Mouse (Mus musculus): ENCODE results near the gene Nop10. TPM values are rescaled to one million over a fixed set of nuclear protein-coding genes. Genes with fewer than 3 reads are reported as not detected.

Nop10 gene
- polyA plus RNA-seq, 1 experiment, result 126 TPM

GRCm38 (mm10) chr2:112270011-112270410 lies 8.3 kb downstream of the Nop10 start:
- Histone ChIP-seq H3K36me3 (ENCODE audit: control insufficient read depth, insufficient read depth, low read length) (no peaks in the 10 kb centered on the region), H3K4me3 (ENCODE audit: control insufficient read depth, insufficient read depth, low read length) (no peak overlapping the region), H3K27me3 (ENCODE audit: control insufficient read depth, insufficient read depth, low read length) (no peaks in the 10 kb centered on the region), H3K4me1 (replicated peaks; ENCODE audit: control insufficient read depth, insufficient read depth, low read length) (peaks cover 14% of the 10 kb centered on the region), H3K27ac (ENCODE audit: control insufficient read depth, insufficient read depth, low read length) (no peak overlapping the region)
- no peak for DNase-seq
- TF ChIP-seq CTCF (IDR thresholded peaks at IDR 0.05; ENCODE audit: borderline replicate concordance, control insufficient read depth, extremely low read depth, insufficient read depth, low read length, poor library complexity), result no peak
- no peak for TF ChIP-seq POLR2A (IDR thresholded peaks at IDR 0.05; ENCODE audit: control insufficient read depth, extremely low read depth, insufficient read depth, low read length, poor library complexity)
- WGBS, result 58% methylated on average over 2 of the region's 2 CpGs

GRCm38 (mm10) chr2:112272909-112273308 lies 11.2 kb downstream of the Nop10 start:
- no peak for TF ChIP-seq POLR2A (IDR thresholded peaks at IDR 0.05; ENCODE audit: control insufficient read depth, extremely low read depth, insufficient read depth, low read length, poor library complexity)
- TF ChIP-seq CTCF (IDR thresholded peaks at IDR 0.05; ENCODE audit: borderline replicate concordance, control insufficient read depth, extremely low read depth, insufficient read depth, low read length, poor library complexity), result no peak
- 95% methylated on average over 2 of the region's 2 CpGs for WGBS
- H3K27me3 ChIP-seq (ENCODE audit: control insufficient read depth, insufficient read depth, low read length), result no peaks in the 10 kb centered on the region
- DNase-seq, result no peak
- H3K4me3 ChIP-seq (ENCODE audit: control insufficient read depth, insufficient read depth, low read length), result no peak overlapping the region
- H3K4me1 ChIP-seq (replicated peaks; ENCODE audit: control insufficient read depth, insufficient read depth, low read length), result peaks cover 14% of the 10 kb centered on the region
- no peak overlapping the region for H3K27ac ChIP-seq (ENCODE audit: control insufficient read depth, insufficient read depth, low read length)
- H3K36me3 ChIP-seq (ENCODE audit: control insufficient read depth, insufficient read depth, low read length), result no peaks in the 10 kb centered on the region

- Histone ChIP-seq H3K4me3 (ENCODE audit: control insufficient read depth, insufficient read depth, low read length) (no peak overlapping the region), H3K36me3 (ENCODE audit: control insufficient read depth, insufficient read depth, low read length) (no peaks in the 10 kb centered on the region), H3K27me3 (ENCODE audit: control insufficient read depth, insufficient read depth, low read length) (no peaks in the 10 kb centered on the region), H3K4me1 (replicated peaks; ENCODE audit: control insufficient read depth, insufficient read depth, low read length) (peaks cover 11% of the 10 kb centered on the region), H3K27ac (ENCODE audit: control insufficient read depth, insufficient read depth, low read length) (no peak overlapping the region)
- TF ChIP-seq CTCF (IDR thresholded peaks at IDR 0.05; ENCODE audit: borderline replicate concordance, control insufficient read depth, extremely low read depth, insufficient read depth, low read length, poor library complexity), result no peak
- TF ChIP-seq POLR2A (IDR thresholded peaks at IDR 0.05; ENCODE audit: control insufficient read depth, extremely low read depth, insufficient read depth, low read length, poor library complexity), result no peak
- no peak for DNase-seq
- 96% methylated on average over 6 of the region's 6 CpGs for WGBS
Measured at GRCm38 (mm10) chr2:112273474-112273873, 11.7 kb downstream of the Nop10 start.

- Histone ChIP-seq H3K36me3 (ENCODE audit: control insufficient read depth, insufficient read depth, low read length) (no peaks in the 10 kb centered on the region), H3K4me1 (replicated peaks; ENCODE audit: control insufficient read depth, insufficient read depth, low read length) (no peaks in the 10 kb centered on the region), H3K27me3 (ENCODE audit: control insufficient read depth, insufficient read depth, low read length) (no peaks in the 10 kb centered on the region), H3K4me3 (ENCODE audit: control insufficient read depth, insufficient read depth, low read length) (no peak overlapping the region), H3K27ac (ENCODE audit: control insufficient read depth, insufficient read depth, low read length) (no peak overlapping the region)
- no peak for TF ChIP-seq POLR2A (IDR thresholded peaks at IDR 0.05; ENCODE audit: control insufficient read depth, extremely low read depth, insufficient read depth, low read length, poor library complexity)
- no peak for TF ChIP-seq CTCF (IDR thresholded peaks at IDR 0.05; ENCODE audit: borderline replicate concordance, control insufficient read depth, extremely low read depth, insufficient read depth, low read length, poor library complexity)
- no peak for DNase-seq
- WGBS, result 97% methylated on average over 3 of the region's 3 CpGs
Measured at GRCm38 (mm10) chr2:112276870-112277269, 15.1 kb downstream of the Nop10 start.

- Histone ChIP-seq H3K4me3 (ENCODE audit: control insufficient read depth, insufficient read depth, low read length) (no peak overlapping the region), H3K27ac (ENCODE audit: control insufficient read depth, insufficient read depth, low read length) (no peak overlapping the region), H3K27me3 (ENCODE audit: control insufficient read depth, insufficient read depth, low read length) (no peaks in the 10 kb centered on the region), H3K4me1 (replicated peaks; ENCODE audit: control insufficient read depth, insufficient read depth, low read length) (peaks cover 6% of the 10 kb centered on the region), H3K36me3 (ENCODE audit: control insufficient read depth, insufficient read depth, low read length) (no peaks in the 10 kb centered on the region)
- DNase-seq, result no peak
- TF ChIP-seq CTCF (IDR thresholded peaks at IDR 0.05; ENCODE audit: borderline replicate concordance, control insufficient read depth, extremely low read depth, insufficient read depth, low read length, poor library complexity) (no peak), POLR2A (IDR thresholded peaks at IDR 0.05; ENCODE audit: control insufficient read depth, extremely low read depth, insufficient read depth, low read length, poor library complexity) (no peak)
- 98% methylated on average over 1 of the region's 1 CpGs for WGBS
Measured at GRCm38 (mm10) chr2:112282846-112283245, 21.1 kb downstream of the Nop10 start.

GRCm38 (mm10) chr2:112284363-112285030 lies 22.8 kb downstream of the Nop10 start:
- no peak for DNase-seq
- H3K4me3 ChIP-seq (ENCODE audit: control insufficient read depth, insufficient read depth, low read length), result peak overlapping the region; percentile 10; the same call in 1 of the 2 replicates
- H3K27ac ChIP-seq (ENCODE audit: control insufficient read depth, insufficient read depth, low read length), result peak overlapping the region; percentile 58; the same call in 1 of the 2 replicates
- H3K4me1 ChIP-seq (replicated peaks; ENCODE audit: control insufficient read depth, insufficient read depth, low read length), result peaks cover 6% of the 10 kb centered on the region
- H3K36me3 ChIP-seq (ENCODE audit: control insufficient read depth, insufficient read depth, low read length), result no peaks in the 10 kb centered on the region
- WGBS, result 32% methylated on average over 21 of the region's 21 CpGs
- no peaks in the 10 kb centered on the region for H3K27me3 ChIP-seq (ENCODE audit: control insufficient read depth, insufficient read depth, low read length)
- TF ChIP-seq POLR2A (IDR thresholded peaks at IDR 0.05; ENCODE audit: control insufficient read depth, extremely low read depth, insufficient read depth, low read length, poor library complexity) (no peak), CTCF (IDR thresholded peaks at IDR 0.05; ENCODE audit: borderline replicate concordance, control insufficient read depth, extremely low read depth, insufficient read depth, low read length, poor library complexity) (0 out of 2 replicates have a peak, but pooled peaks have one; percentile 10)

Measured in thymus, adult 2 months (tissue).